Mouse (Mus musculus) gonadal fat pad, adult 2 months (tissue): ENCODE measurements around the gene Kdr. TPM values are rescaled to one million over a fixed set of nuclear protein-coding genes. Genes with fewer than 3 reads are reported as not detected.

Experiments used
- DNase-seq: peaks from one replicate; pipeline ENCODE4 v3.0.0-alpha.2; 2012; ENCODE audit warnings: low read depth
- polyA plus RNA-seq: library from polyadenylated mRNA; depleted of rRNA; stranded (reverse); fragments of >200 nt; gene quantifications from 2 replicates; pipeline ENCODE4 v1.2.3, GENCODE M21; 2012; rRNA removed

Kdr gene
- 25.7 and 30.7 TPM in 2 replicates for polyA plus RNA-seq

GRCm38 (mm10) chr5:75978374-75979100 is at the start of gene Kdr:
TSS of gene Kdr (minus strand) at chr5:75978458.
- no peak for DNase-seq

- no peak for DNase-seq
These were observed 48.5 kb upstream of the Kdr start for GRCm38 (mm10) chr5:76026805-76027204.

GRCm38 (mm10) chr5:76025996-76026665 is 47.9 kb upstream of the Kdr start:
- no peak for DNase-seq

DNA sequence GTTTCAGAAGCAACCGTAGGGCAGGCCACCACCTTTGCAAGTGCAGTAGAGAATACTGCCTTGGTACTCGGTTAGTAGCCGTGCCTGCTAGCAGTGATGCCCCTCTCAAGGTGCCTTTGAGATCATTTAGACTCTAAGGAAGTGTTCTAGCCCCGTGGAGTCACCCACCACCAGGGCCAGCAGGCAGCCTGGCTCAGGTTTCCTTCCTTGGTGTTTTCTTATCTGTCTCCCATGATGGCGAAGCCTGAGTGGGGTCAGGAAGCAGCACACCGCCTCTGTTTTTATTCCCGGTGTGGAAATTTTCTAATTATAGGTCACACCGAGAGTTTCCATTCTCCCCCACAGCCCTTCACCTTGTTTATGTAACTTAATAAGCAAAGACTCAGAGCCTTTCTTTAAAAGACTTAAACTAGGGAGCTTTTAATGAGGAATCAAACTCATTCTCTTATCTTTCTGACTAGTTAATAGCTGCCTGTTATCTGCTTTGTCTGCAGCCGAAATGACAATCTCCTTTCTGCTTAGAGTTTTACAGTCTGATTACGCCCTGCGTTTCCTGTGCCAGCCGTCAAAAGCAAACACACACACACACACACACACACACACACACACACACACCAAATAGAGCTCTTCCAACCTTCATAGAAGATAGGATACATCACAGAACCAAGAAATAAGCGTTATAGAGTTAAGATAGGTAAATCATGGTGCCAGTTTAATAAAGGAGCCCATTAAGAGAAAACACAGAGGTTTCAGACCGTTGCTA is 44.9 kb upstream of the Kdr start:
- DNase-seq: no peak

- DNase-seq: no peak
These were observed 44.2 kb upstream of the Kdr start for GRCm38 (mm10) chr5:76022436-76022835.

DNA sequence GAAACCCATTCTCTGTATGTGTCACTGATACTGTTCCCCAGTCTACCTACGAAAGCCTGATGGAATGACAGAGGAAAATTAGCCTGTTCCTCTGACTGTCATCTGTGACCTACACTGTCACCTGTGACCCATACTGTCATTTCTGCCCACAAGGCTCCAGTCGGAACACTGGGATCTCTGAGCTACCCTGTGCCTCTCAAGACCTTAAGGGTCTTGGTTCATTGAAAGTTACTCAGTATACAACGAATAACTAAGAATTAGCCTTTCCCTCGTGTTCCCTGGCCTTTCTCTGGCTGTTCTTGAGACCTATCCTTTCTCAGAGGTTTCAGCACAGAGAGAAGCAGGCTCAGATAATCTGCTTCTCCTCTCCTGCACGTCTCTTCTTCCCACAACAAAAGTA is 40.1 kb upstream of the Kdr start:
- no peak for DNase-seq

GRCm38 (mm10) chr5:76016086-76016485 is 37.8 kb upstream of the Kdr start:
- no peak for DNase-seq

DNA sequence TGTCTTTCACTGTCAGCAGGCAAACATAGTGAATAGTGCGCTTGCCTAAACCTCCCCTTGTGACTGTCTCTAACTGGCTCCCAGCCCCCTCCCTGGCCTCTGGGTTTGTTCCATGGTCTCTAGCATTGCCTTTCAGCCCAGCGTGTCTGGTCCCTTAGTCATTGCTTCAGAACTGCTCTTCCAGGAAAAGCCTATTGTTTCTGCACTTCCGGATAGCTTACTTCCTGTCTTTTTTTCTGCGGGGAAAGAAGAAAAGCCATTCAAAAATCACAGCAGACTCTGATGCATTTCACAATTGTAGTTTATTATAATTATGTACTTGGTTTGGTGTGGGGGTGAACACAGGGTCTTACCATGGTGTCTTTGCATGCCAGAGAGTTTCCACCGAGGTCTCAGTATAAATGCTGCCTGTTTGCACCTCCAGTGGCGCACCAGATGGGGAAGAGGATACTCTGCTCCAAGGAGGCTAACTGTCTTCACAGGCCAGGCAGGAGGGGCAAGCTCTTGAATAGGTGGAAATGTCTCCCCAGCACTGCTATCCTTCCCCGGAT is 35.7 kb upstream of the Kdr start:
- DNase-seq: no peak

DNA sequence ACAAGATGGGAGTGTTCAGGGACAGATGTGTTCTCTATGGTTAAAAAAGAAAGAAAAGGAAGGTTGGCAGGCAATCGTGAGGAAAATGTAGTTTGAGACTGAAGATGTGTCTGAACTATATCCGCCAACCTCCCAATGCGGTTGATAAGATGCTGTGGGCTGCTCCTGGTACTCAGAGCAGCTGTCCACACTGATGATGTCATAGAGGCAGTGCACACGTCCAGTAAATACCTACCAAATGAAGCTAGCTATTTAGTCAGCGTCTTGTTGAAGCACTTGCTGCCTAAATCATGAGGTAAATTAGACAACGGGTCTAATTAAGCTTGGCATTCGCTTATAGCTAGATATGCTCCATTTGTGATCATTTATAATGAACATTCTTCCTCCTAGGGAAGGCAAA is 28.1 kb upstream of the Kdr start:
- no peak for DNase-seq

DNA sequence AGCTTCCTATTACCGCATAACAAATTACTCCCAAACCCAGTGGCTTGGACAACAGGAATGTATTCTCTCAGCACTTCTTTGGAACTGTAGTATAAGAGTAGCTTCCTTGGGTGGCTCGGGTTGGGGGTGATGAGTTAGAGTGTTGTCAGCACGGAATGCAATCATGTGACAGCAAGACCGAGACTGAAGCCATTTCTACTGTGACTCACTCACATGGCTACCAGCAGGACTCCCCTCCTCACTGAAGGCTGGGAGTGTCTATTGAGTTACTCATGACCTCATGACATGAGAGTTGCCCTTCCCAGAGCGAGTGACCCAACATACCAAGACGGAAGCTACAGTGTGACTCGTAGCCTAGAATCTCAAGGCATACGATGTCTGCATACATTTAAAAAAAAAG is 12.0 kb upstream of the Kdr start:
- DNase-seq: no peak

DNA sequence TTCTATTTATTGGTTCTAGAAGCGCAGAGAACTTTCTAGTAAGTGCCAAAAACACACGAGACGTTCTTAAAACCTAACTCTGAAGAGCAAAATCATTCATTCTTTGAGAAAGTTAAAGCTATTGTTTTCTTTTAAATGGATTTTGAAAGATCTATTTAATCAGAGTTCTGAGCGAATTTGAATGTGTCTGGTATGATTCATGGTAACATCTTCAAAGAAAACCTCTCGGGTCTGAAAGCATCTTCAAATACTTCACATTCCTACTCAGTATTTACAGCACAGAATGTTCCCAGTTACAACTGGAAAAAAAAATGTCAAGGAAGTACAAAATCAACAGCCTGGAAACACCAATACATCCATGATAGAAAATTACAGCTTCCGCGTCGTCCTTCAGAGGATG is 9.3 kb upstream of the Kdr start:
- no peak for DNase-seq

GRCm38 (mm10) chr5:75980521-75981311 is 2.5 kb upstream of the Kdr start:
- DNase-seq: no peak

DNA sequence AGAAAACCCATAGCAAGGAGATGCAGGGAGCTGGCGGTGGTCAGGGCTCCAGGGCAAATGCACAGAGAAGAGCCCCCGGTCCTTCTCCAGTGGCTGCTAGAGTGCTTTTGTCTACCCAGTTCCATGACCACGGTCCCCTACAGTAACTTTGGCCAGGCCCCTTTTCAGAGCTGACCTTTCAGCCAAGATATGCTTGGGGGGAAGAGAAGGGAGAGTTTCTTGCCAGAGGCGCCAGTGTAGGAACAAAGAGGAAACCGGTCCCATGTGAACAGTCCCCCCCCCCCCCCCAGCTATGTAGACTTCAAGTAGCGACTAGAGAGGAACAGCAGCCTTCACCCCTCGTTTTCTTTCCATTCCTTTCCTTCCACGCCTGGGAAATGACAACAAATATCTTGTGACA is 850 bp upstream of the Kdr start:
- DNase-seq: no peak

GRCm38 (mm10) chr5:75977441-75978373 is 551 bp downstream of the Kdr start:
- no peak for DNase-seq

- DNase-seq: no peak
These were observed 1.6 kb downstream of the Kdr start for GRCm38 (mm10) chr5:75976696-75977095.

GRCm38 (mm10) chr5:75975398-75975797 is 2.9 kb downstream of the Kdr start:
- peak; percentile 5 for DNase-seq

DNA sequence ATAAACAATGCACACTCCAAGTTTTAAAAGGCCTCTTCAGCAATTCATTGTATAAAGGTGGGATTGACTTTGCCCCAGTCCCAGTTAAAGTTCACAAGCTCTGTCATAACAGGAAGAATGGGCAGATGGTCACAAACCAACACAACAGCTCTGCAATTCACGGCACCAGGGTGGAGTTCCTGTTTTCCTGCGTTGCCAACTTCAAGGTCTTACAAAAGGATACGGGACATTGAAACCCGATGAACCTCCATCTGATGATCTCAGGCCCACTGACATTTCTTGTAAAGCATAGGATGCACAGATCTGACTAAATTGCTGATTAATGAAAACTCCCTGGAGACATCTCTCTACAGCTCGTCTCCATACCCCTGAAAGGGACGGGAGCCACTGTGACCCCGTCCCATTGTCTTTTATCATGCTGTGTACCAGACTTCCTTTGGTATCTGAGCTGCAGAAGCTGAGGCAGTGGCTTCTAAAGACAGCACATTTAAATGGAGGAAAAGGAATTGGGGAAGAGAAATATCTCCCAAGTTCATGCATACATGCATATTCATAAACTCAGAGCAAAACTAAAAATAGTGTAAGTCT is 3.6 kb downstream of the Kdr start:
- no peak for DNase-seq

- no peak for DNase-seq
These were observed 8.4 kb downstream of the Kdr start for GRCm38 (mm10) chr5:75969887-75970286.

- DNase-seq: no peak
These were observed 15.7 kb downstream of the Kdr start for GRCm38 (mm10) chr5:75962558-75962957.
